Mouse (Mus musculus) MEL (cell line): Measurements from ENCODE around the gene Abhd16a. TPM values are rescaled to one million over a fixed set of nuclear protein-coding genes. Genes with fewer than 3 reads are reported as not detected.

Experiments used
- DNase-seq: peaks from one replicate; pipeline ENCODE4 v3.0.0; 2011; ENCODE audit warnings: low read depth, low spot score
- H3K27ac ChIP-seq: 2 replicates; pipeline ENCODE4 v1.5.1; 2012; ENCODE audit warnings: low read depth, mild to moderate bottlenecking, control low read depth, low read length, moderate library complexity; ENCODE audit not compliant: control insufficient read depth
- H3K27me3 ChIP-seq, 2 experiments: fragments of 150-350 bp in 1 of 2; sonication (generic) in 1 of 2; 2 replicates each; pipeline ENCODE4 v1.6.1; 2012; ENCODE audit warnings: low read length in 2 of 2, mild to moderate bottlenecking in 2 of 2, improper control_type of control experiment in 1 of 2, moderate library complexity in 1 of 2; ENCODE audit not compliant: insufficient read depth in 2 of 2, control insufficient read depth in 1 of 2
- H3K36me3 ChIP-seq, 2 experiments: 2 replicates each; pipeline ENCODE4 v1.6.1; 2012 to 2014; ENCODE audit warnings: low read length in 2 of 2, improper control_type of control experiment in 1 of 2, inconsistent platforms in 1 of 2, mild to moderate bottlenecking in 1 of 2; ENCODE audit not compliant: insufficient read depth in 2 of 2, control insufficient read depth in 1 of 2
- H3K4me1 ChIP-seq, 2 experiments: fragments of 150-350 bp in 1 of 2; sonication (generic) in 1 of 2; 2 replicates each; pipeline ENCODE4 v1.6.1; 2012; ENCODE audit warnings: low read length in 2 of 2, improper control_type of control experiment in 1 of 2, mild to moderate bottlenecking in 1 of 2; ENCODE audit not compliant: insufficient read depth in 2 of 2, control insufficient read depth in 1 of 2
- H3K4me3 ChIP-seq, 2 experiments: fragments of 150-350 bp in 1 of 2; sonication (generic) in 1 of 2; 2 replicates each; pipeline ENCODE4 v1.5.1; 2012; ENCODE audit warnings: low read depth in 2 of 2, low read length in 2 of 2, mild to moderate bottlenecking in 2 of 2, moderate library complexity in 2 of 2, control low read depth in 1 of 2, improper control_type of control experiment in 1 of 2; ENCODE audit not compliant: control insufficient read depth in 1 of 2, insufficient read depth in 1 of 2
- H3K79me2 ChIP-seq: 2 replicates; pipeline ENCODE4 v1.6.1; 2012; ENCODE audit warnings: mild to moderate bottlenecking, low read length, moderate library complexity; ENCODE audit not compliant: control insufficient read depth, poor library complexity, insufficient read depth
- H3K9ac ChIP-seq: 2 replicates; pipeline ENCODE4 v1.6.1; 2012; ENCODE audit warnings: low read depth, mild to moderate bottlenecking, control low read depth, low read length, moderate library complexity; ENCODE audit not compliant: control insufficient read depth, poor library complexity, severe bottlenecking
- H3K9me3 ChIP-seq: fragments of 150-350 bp; sonication (generic); replicated peaks from 2 replicates; pipeline ENCODE4 v1.6.1; 2012; ENCODE audit warnings: mild to moderate bottlenecking, low read length, improper control_type of control experiment, moderate library complexity; ENCODE audit not compliant: insufficient read depth
- BHLHE40 ChIP-seq: IDR thresholded peaks from 2 replicates; pipeline ENCODE4 v1.6.1; 2012; ENCODE audit warnings: low read depth, mild to moderate bottlenecking, inconsistent platforms, low read length, improper control_type of control experiment, borderline replicate concordance
- CHD2 ChIP-seq: IDR thresholded peaks from 2 replicates; pipeline ENCODE4 v1.6.1; 2011; ENCODE audit warnings: low read length, improper control_type of control experiment
- CTCF ChIP-seq, 3 experiments: IDR thresholded peaks in 2 of 3; conservative IDR thresholded peaks in 1 of 3; 2 replicates each; pipeline ENCODE4 v1.5.1; 2011 to 2012; ENCODE audit warnings: low read length in 3 of 3, low read depth in 2 of 3, mild to moderate bottlenecking in 2 of 3, improper control_type of control experiment in 1 of 3, inconsistent platforms in 1 of 3, mixed read lengths in 1 of 3, moderate library complexity in 1 of 3; ENCODE audit not compliant: control insufficient read depth in 1 of 3, insufficient read depth in 1 of 3, poor library complexity in 1 of 3, severe bottlenecking in 1 of 3
- ELF1 ChIP-seq: IDR thresholded peaks from 2 replicates; pipeline ENCODE4 v1.6.1; 2014; ENCODE audit warnings: low read depth, mild to moderate bottlenecking, inconsistent platforms, low read length, improper control_type of control experiment, moderate library complexity
- ETS1 ChIP-seq: IDR thresholded peaks from 2 replicates; pipeline ENCODE4 v1.6.1; 2012; ENCODE audit warnings: low read depth, mild to moderate bottlenecking, inconsistent platforms, low read length, improper control_type of control experiment, moderate library complexity
- GABPA ChIP-seq: IDR thresholded peaks from 2 replicates; pipeline ENCODE4 v1.6.1; 2012; ENCODE audit warnings: low read depth, mild to moderate bottlenecking, inconsistent platforms, low read length, improper control_type of control experiment, moderate library complexity
- GATA1 ChIP-seq: IDR thresholded peaks from 2 replicates; pipeline ENCODE4 v1.6.1; 2011; ENCODE audit warnings: low read depth, low read length, improper control_type of control experiment
- HCFC1 ChIP-seq: IDR thresholded peaks from 2 replicates; pipeline ENCODE4 v1.6.1; 2012; ENCODE audit warnings: low read depth, mild to moderate bottlenecking, inconsistent platforms, low read length, improper control_type of control experiment, moderate library complexity
- KAT2A ChIP-seq: conservative IDR thresholded peaks from 2 replicates; pipeline ENCODE4 v1.6.1; 2012; ENCODE audit warnings: low read depth, low read length, improper control_type of control experiment, inconsistent platforms
- MAX ChIP-seq: IDR thresholded peaks from 2 replicates; pipeline ENCODE4 v1.6.1; 2011; ENCODE audit warnings: low read length, improper control_type of control experiment
- MEF2A ChIP-seq: IDR thresholded peaks from 2 replicates; pipeline ENCODE4 v1.6.1; 2014; ENCODE audit warnings: low read depth, mild to moderate bottlenecking, inconsistent platforms, low read length, improper control_type of control experiment; ENCODE audit not compliant: poor library complexity, insufficient replicate concordance, severe bottlenecking; ENCODE audit errors: extremely low read depth
- MXI1 ChIP-seq: IDR thresholded peaks from 2 replicates; pipeline ENCODE4 v1.6.1; 2011; ENCODE audit warnings: mild to moderate bottlenecking, low read depth, low read length, improper control_type of control experiment
- MYB ChIP-seq: IDR thresholded peaks from 2 replicates; pipeline ENCODE4 v1.6.1; 2011; ENCODE audit warnings: mild to moderate bottlenecking, low read depth, low read length, improper control_type of control experiment
- NELFE ChIP-seq: IDR thresholded peaks from 2 replicates; pipeline ENCODE4 v1.6.1; 2011; ENCODE audit warnings: low read depth, low read length, improper control_type of control experiment
- NRF1 ChIP-seq: IDR thresholded peaks from 2 replicates; pipeline ENCODE4 v1.6.1; 2014; ENCODE audit warnings: low read depth, mild to moderate bottlenecking, inconsistent platforms, low read length, improper control_type of control experiment, moderate library complexity; ENCODE audit not compliant: poor library complexity, insufficient read depth, severe bottlenecking
- POLR2AphosphoS2 ChIP-seq: IDR thresholded peaks from 2 replicates; pipeline ENCODE4 v1.6.1; 2011; ENCODE audit warnings: low read length, improper control_type of control experiment
- POLR2AphosphoS5 ChIP-seq: IDR thresholded peaks from 2 replicates; pipeline ENCODE4 v1.6.1; 2012; ENCODE audit warnings: low read depth, borderline replicate concordance, mild to moderate bottlenecking, inconsistent platforms, low read length, moderate library complexity, mixed read lengths
- RCOR1 ChIP-seq: IDR thresholded peaks from 2 replicates; pipeline ENCODE4 v1.6.1; 2012; ENCODE audit warnings: low read depth, mild to moderate bottlenecking, inconsistent platforms, low read length, improper control_type of control experiment
- SIN3A ChIP-seq: IDR thresholded peaks from 2 replicates; pipeline ENCODE4 v1.6.1; 2012; ENCODE audit warnings: low read length, improper control_type of control experiment, inconsistent platforms
- SMC3 ChIP-seq: IDR thresholded peaks from 2 replicates; pipeline ENCODE4 v1.6.1; 2011; ENCODE audit warnings: low read depth, low read length, improper control_type of control experiment
- TAL1 ChIP-seq: IDR thresholded peaks from 2 replicates; pipeline ENCODE4 v1.6.1; 2012; ENCODE audit warnings: mild to moderate bottlenecking, inconsistent platforms, low read length, moderate library complexity, mixed read lengths
- TBP ChIP-seq: IDR thresholded peaks from 2 replicates; pipeline ENCODE4 v1.8.0; 2011; ENCODE audit warnings: low read depth, low read length, improper control_type of control experiment
- USF1 ChIP-seq: IDR thresholded peaks from 2 replicates; pipeline ENCODE4 v1.6.1; 2014; ENCODE audit warnings: low read depth, mild to moderate bottlenecking, inconsistent platforms, low read length, improper control_type of control experiment, moderate library complexity
- USF2 ChIP-seq, 2 experiments: IDR thresholded peaks; 2 replicates each; pipeline ENCODE4 v1.6.1; 2011 to 2012; ENCODE audit warnings: improper control_type of control experiment in 2 of 2, low read length in 2 of 2, borderline replicate concordance in 1 of 2, inconsistent platforms in 1 of 2, low read depth in 1 of 2, mild to moderate bottlenecking in 1 of 2; ENCODE audit not compliant: insufficient read depth in 1 of 2
- ZC3H11A ChIP-seq: IDR thresholded peaks from 2 replicates; pipeline ENCODE4 v1.6.1; 2012; ENCODE audit warnings: low read depth, mild to moderate bottlenecking, inconsistent platforms, low read length, improper control_type of control experiment
- ZKSCAN1 ChIP-seq: IDR thresholded peaks from 2 replicates; pipeline ENCODE4 v1.6.1; 2012; ENCODE audit warnings: low read depth, mild to moderate bottlenecking, inconsistent platforms, low read length, improper control_type of control experiment, moderate library complexity
- ZNF384 ChIP-seq: IDR thresholded peaks from 2 replicates; pipeline ENCODE4 v1.6.1; 2012; ENCODE audit warnings: low read depth, mild to moderate bottlenecking, inconsistent platforms, low read length, improper control_type of control experiment
- polyA plus RNA-seq, 2 experiments: library from polyadenylated mRNA; stranded (reverse) in 1 of 2; unstranded in 1 of 2; fragments of >175 nt in 1 of 2; fragments of >200 nt in 1 of 2; gene quantifications; 2 replicates each; pipeline versions ENCODE4 v1.2.1 to v1.2.4; 2012; ENCODE audit warnings: low replicate concordance in 2 of 2, low read depth in 1 of 2; ENCODE audit not compliant: insufficient read length in 2 of 2, insufficient read depth in 1 of 2, missing spikeins in 1 of 2
- total RNA-seq: library from RNA; depleted of rRNA; stranded (reverse); fragments of 300-350 nt; gene quantifications from 2 replicates; pipeline ENCODE4 v1.2.3, GENCODE M21; 2012

Abhd16a gene
- total and polyA plus RNA-seq, 3 experiments = 96.1 to 126 TPM; not detected in 1

DNA sequence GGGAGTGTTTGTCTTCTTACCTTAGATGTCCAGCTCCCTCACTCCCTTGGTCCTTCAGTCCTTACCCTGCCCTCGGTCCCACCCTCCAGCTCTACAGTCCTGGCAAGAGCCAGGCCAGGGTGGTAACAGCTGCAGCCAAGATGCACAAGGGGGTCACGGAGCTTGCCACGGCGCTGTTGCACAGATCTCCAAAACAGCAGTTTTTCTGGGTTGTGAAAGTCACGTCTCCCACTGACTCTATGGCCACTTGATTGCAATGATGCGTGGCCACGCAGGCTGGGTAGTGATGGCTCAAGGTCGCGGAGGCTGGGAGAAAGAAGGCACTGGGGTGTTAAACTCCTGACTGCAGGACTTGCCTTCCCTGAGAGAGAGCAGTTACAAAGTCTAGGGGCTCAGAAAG is 17.6 kb upstream of the Abhd16a start:
- H3K4me3 ChIP-seq = no peak overlapping the region
- DNase-seq = no peak
- no peaks in the 10 kb centered on the region for H3K79me2 ChIP-seq
- H3K9me3 ChIP-seq = no peaks in the 10 kb centered on the region
- no peak overlapping the region for H3K9ac ChIP-seq
- no peaks in the 10 kb centered on the region for H3K27me3 ChIP-seq
- H3K4me1 ChIP-seq = peaks cover 0 to 16% of the 10 kb centered on the region in 2 experiments; a peak in 3 of 4 replicates
- no peak overlapping the region for H3K27ac ChIP-seq
- H3K36me3 ChIP-seq = no peaks in the 10 kb centered on the region; a peak in 1 of 4 replicates
- no peak for TF ChIP-seq POLR2AphosphoS2
- TF ChIP-seq ETS1 = no peak
- no peak for TF ChIP-seq TAL1
- TF ChIP-seq GATA1 = no peak
- no peak for TF ChIP-seq ZKSCAN1
- no peak for TF ChIP-seq ZC3H11A
- no peak for TF ChIP-seq KAT2A
- no peak for TF ChIP-seq ZNF384
- TF ChIP-seq GABPA = no peak
- no peak for TF ChIP-seq CHD2
- TF ChIP-seq MYB = no peak
- TF ChIP-seq SMC3 = no peak
- TF ChIP-seq, all 39 proteins: peak for 0

DNA sequence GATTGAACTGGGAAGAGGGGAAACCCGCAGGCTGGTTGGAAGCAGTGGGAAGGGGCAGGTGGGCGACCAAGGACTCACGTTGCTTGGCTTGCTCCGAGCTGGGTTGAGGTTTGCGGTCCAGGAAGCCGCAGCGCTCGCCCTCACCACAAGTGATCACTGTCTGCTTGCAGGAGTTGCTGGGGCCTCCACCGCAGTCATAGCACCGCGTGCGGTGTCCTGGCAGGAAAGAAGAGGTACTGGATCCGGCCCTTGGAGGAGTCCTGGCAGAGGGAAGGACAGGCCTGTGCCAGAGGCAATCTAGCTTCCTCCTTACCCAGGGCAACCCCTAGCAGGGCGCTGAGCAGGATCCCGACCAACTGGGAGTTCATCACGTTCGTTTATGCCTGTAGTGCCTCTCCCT is 15.0 kb upstream of the Abhd16a start:
- Histone ChIP-seq H3K27ac (no peak overlapping the region), H3K27me3 (no peaks in the 10 kb centered on the region), H3K79me2 (no peaks in the 10 kb centered on the region), H3K4me3 (no peak overlapping the region), H3K36me3 (peaks cover 0 to 4% of the 10 kb centered on the region in 2 experiments; a peak in 2 of 4 replicates), H3K9me3 (no peaks in the 10 kb centered on the region), H3K9ac (no peak overlapping the region), H3K4me1 (peaks cover 2 to 11% of the 10 kb centered on the region in 2 experiments; a peak in 2 of 4 replicates)
- no peak for DNase-seq
- no peak for TF ChIP-seq POLR2AphosphoS5
- no peak for TF ChIP-seq ELF1
- no peak for TF ChIP-seq CHD2
- TF ChIP-seq RCOR1 = no peak
- no peak for TF ChIP-seq TBP
- no peak for TF ChIP-seq MYB
- no peak for TF ChIP-seq GATA1
- TF ChIP-seq NRF1 = no peak
- no peak for TF ChIP-seq TAL1
- TF ChIP-seq USF2 (IDR thresholded peaks at IDR 0.05; ENCODE audit: borderline replicate concordance in 1 of 2, insufficient read depth in 1 of 2, low read depth in 1 of 2, low read length in 2 of 2) = no peak
- TF ChIP-seq MAX = no peak
- no peak for TF ChIP-seq HCFC1
- TF ChIP-seq MEF2A = no peak
- no peak for TF ChIP-seq SIN3A
- TF ChIP-seq BHLHE40 = no peak
- TF ChIP-seq USF1 = no peak
- no peak for TF ChIP-seq MXI1
- no peak for TF ChIP-seq CTCF (IDR thresholded peaks at IDR 0.05 in 2 of 3, conservative IDR thresholded peaks at IDR 0.05 in 1 of 3; ENCODE audit: control insufficient read depth in 1 of 3, insufficient read depth in 1 of 3, low read depth in 2 of 3, low read length in 3 of 3, poor library complexity in 1 of 3, severe bottlenecking in 1 of 3)
- no peak for TF ChIP-seq NELFE
